Mouse (Mus musculus) CH12.LX (cell line): ENCODE results near the gene H2-M10.6.

Experiments
- CHD2 ChIP-seq: IDR thresholded peaks from 2 replicates; pipeline ENCODE4 v1.6.1; 2011; ENCODE audit warnings: low read length, improper control_type of control experiment
- CTCF ChIP-seq, 2 experiments: IDR thresholded peaks in 1 of 2; conservative IDR thresholded peaks in 1 of 2; 2 replicates each; pipeline ENCODE4 v1.5.1; 2011 to 2012; ENCODE audit warnings: low read depth in 2 of 2, low read length in 2 of 2, improper control_type of control experiment in 1 of 2, inconsistent platforms in 1 of 2, mild to moderate bottlenecking in 1 of 2, moderate library complexity in 1 of 2
- EP300 ChIP-seq: IDR thresholded peaks from 2 replicates; pipeline ENCODE4 v1.6.1; 2011; ENCODE audit warnings: low read length, improper control_type of control experiment
- JUN ChIP-seq: IDR thresholded peaks from 2 replicates; pipeline ENCODE4 v1.6.1; 2011; ENCODE audit warnings: low read depth, mild to moderate bottlenecking, low read length, improper control_type of control experiment, moderate library complexity; ENCODE audit not compliant: insufficient read depth
- RCOR1 ChIP-seq: conservative IDR thresholded peaks from 2 replicates; pipeline ENCODE4 v1.6.1; 2012; ENCODE audit warnings: low read depth, mild to moderate bottlenecking, inconsistent platforms, low read length, improper control_type of control experiment
- ZNF384 ChIP-seq: IDR thresholded peaks from 2 replicates; pipeline ENCODE4 v1.6.1; 2012; ENCODE audit warnings: low read depth, low read length, improper control_type of control experiment, inconsistent platforms

DNA sequence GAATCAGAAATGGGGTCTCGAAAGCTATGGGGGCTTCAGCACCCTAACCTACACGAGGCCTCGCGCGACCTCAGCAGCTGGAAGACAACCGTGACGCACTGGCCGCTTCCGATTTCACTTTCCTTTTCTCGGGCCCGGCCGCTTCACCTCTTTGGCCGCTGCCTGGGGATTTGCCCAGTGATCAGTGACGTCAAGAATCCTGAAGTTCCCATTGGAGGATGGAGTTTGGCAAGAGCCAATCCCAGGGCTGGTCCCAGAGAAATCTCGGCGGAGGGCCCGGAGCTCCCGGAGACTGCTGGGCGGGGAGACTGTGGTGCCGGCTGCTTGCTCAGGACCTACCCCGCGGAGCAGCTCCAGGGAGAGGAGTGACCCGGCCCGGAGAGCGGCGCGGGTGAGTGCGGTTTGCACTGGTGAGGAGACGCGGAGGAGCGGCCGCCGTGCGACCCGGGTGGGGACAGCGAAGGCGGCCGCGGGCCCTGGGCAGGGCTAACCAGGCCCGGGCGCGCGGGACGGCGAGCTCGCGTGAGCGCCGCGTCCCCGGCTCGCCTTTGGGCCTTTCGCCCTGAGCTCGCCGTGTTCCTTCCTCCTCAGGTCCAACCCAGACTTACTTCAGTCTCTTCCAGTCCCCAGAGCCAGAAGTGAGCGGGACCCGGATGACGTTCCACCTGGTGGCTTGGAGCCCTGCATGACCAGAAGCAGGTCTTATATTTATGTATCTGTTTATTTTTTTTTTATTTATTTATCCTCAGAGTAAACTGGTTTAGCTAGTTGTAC is 25.1 kb downstream of the H2-M10.6 start, which contains the start of gene Trim26:
- TF ChIP-seq CTCF (conservative IDR thresholded peaks at IDR 0.05 in 1 of 2, IDR thresholded peaks at IDR 0.05 in 1 of 2; ENCODE audit: low read depth in 2 of 2, low read length in 2 of 2) (no peak), JUN (no peak), EP300 (no peak), RCOR1 (no peak), CHD2 (peak; percentile 98), ZNF384 (no peak)
